Mouse (Mus musculus) cerebellum, adult 9-11 months (tissue): ENCODE results near the gene Vamp4.

ENCODE experiments used
- DNase-seq: peaks from one replicate; pipeline ENCODE4 v3.0.0; 2022

Vamp4 gene

DNA sequence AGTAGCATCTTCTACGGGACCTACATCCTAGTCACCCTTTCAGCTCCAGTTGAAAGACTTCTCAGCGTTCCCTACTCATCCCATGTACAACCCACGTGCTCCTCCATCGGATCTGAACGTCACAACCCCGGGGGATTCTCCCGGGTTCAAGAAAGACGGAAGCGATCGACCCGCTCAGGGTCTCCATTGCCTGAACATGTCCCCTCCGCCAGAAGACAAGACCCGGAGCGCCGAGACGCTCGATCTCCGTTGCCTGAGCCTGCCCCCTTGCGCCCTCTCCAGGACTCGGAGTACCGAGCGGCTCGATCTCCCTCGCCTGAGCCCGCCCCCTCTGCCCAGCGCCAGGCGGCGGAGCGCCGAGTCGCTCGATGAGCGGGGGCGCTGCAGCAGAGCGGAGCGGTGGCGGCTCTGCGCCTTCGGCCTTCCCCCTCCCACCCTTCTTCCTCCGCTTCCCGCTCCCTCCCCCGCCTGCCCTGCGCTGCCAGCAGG lies at the start of gene Vamp4:
Gene Vamp4, plus strand, starts transcription at position 256 of the 489 bp plus-strand sequence.
- DNase-seq: peak; percentile 94

DNA sequence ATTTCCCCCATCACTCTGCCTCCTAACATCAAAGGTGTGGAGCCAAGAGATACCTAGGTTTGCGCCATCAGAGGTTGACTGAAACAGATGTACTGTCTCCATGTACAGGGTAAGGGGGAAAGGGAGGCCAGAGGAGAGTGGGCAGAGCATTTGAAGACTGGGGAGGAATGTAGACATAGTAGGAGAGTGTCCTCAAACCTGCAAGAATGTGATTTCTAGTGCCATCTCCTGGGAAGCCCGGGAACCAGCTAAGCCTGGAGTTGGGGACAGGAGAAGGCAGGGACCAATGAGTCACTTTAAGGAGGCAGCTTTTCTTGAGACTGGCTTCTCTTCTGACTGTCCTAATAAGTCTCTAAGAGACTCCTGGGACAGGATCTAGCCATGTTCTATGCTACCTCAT lies 40.7 kb upstream of the Vamp4 start:
- no peak for DNase-seq

DNA sequence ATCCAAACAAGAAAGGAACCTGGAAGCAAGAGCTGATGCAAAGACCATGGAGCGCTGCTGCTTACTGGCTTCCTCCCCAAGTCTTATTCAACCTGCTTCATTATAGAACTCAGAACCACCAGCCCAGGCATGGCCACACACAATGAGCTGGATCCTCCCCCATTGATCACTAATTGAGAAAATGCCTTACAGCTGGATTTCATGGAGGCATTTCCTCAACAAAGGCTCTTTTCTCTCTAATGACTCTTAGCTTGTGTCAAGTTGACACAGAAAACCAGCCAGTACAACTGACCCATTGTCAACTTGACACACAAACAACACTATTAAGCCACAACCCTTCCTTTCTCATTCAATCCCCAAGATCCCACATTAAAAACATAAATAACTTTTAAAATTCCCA lies 39.6 kb upstream of the Vamp4 start:
- no peak for DNase-seq

DNA sequence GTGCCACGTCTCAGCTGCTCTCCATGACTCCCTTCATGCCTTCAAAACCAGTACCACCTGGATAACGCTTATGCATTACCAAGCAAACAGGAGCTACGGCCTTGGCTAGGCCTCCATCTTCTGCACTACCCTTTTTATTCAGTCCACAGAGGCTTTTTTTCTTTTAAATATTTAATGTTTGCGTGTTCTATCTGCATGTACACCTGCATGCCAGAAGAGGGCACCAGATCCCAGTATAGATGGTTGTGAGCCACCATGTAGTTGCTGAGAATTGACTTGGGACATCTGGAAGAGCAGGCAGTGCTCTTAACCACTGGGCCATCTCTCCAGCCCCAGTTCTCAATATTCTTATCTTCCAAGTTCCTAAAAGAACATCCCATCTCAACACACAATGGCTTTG lies 38.7 kb upstream of the Vamp4 start:
- DNase-seq: no peak

DNA sequence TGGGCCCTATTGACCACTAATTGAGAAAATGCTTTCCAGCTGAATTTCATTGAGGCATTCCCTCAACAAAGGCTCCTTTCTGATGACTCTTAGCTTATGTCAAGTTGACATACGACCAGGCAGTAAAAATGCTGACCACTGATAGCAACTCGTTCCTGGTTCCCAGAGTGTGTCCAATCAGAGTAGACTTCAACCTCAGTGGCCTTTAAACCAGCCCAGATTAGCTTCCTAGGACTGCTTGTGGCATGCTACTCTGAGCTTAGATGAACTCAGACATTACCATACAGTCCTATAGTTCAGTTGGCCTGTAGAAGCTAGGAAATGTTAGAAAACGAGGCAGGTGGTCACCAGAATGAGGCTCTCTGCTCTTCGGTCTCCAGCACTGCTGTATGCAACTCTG lies 38.0 kb upstream of the Vamp4 start:
- DNase-seq: no peak

DNA sequence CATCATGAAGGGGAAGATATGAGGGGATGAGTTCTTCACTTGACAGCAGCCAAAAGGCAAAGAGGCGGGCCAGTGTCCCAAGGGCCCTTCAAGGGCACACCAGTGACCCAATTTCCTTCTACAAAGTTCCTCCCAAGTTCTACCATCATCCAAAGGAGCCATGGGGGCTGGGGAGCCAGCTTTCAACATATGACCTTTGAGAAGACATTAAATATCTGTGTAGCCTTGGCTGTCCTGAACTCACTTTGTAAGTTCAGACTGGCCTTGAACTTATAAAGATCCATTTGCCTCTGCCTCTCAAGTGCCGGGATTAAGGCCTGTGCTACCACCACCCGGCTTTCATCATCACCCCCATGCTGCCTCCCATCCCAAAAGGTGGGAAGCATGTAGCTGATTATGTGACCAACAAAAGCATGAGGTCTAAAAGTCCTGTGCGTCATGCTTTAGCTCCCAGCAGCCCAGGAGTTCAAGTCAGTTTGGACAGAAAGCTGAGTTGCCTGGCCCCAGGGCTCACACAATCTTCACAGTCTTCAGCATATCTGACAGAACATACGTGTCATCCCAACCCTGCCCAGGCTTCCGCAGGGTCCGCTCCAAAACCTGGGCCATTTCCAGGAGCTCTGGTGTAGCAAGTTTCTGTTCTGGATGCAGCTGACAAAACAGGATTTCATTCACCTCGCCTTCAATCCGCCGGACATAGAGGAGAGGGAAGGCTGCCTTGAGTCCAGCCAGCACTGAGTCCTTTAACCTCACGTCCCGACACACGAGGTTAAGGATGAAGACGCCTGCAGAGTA lies 36.4 kb upstream of the Vamp4 start:
- DNase-seq: no peak

DNA sequence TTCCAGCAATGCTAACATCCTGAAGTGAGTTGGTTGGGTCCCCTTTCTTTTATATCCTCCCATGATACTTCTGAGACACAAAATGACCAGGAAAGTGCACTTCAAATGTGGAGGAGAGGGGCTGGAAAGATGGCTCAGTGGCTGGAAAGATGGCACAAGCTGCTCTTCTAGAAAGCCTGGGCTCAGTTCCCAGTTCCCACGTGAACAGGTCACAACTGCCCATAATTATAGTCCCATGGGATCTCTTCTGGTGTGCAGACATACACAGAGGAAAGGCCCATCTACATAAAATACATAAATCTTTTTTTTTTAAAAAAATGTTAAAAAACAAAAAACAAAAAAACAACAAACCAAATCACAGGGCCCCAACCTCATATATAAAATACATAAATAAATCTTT lies 27.1 kb upstream of the Vamp4 start:
- DNase-seq: no peak

DNA sequence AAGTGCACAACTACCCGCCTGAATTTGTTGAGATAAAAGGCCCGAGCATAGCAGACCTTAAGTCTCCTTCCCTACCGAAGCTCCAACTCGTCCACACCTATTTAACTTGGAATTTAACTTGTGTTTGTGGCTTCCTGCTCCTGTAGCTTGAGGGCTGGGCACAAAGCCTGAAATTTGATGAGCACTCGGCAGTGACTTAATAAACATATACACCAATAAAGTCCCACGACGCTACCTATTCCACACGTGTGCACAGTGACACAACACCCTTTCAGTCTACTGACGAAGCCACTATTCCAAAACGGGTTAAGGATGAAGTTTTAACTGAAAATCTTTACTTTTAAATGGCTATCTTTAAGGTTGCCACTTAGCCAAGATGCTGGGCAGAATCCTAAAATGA lies 22.7 kb upstream of the Vamp4 start:
- DNase-seq: no peak

DNA sequence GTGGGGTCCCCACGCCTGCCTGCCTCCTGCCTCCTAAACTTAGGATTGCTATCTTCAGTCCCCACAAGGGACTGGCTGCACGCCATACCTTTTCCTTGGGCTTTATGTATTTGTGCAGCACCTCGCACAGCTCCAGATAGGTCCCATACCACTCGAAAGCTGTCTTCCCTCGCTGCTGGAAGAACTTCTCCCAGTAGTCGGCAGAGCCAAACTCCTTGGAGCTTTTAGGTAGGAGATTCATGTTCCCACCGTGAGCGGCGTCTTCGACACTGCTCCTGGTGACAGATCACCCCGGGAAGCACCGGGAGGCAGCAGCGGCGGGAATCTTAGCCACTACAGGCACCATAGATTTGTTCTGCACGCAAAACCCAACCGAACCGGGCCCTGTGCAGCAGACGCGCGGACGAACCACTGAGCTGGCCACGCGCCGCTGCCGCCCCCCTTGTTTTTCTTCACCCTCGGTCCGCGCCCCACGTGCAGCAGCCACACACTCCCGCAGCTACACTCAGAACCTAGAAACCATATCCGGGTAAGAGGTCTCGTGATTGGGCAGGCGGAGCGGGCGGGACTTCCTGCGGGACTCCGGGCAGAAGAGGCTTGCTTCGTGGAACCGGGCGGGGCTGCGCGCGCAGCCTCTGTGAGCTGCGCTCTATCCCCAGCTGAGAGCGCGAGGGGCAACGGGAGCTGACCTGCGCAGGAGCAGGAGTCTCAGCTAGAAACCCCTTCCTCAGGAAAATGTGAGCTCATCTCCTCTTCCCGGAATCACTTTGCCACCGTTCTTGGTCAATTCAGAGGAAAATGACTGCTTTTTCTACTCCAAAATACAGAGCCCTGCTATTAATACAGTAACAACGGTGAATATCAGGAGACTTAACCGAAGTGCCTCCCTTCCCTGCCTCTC lies 22.0 kb upstream of the Vamp4 start, which contains the start of gene Mettl13:
Gene Mettl13, minus strand, starts transcription at position 536 of the 901 bp plus-strand sequence.
- peak; percentile 91 for DNase-seq

DNA sequence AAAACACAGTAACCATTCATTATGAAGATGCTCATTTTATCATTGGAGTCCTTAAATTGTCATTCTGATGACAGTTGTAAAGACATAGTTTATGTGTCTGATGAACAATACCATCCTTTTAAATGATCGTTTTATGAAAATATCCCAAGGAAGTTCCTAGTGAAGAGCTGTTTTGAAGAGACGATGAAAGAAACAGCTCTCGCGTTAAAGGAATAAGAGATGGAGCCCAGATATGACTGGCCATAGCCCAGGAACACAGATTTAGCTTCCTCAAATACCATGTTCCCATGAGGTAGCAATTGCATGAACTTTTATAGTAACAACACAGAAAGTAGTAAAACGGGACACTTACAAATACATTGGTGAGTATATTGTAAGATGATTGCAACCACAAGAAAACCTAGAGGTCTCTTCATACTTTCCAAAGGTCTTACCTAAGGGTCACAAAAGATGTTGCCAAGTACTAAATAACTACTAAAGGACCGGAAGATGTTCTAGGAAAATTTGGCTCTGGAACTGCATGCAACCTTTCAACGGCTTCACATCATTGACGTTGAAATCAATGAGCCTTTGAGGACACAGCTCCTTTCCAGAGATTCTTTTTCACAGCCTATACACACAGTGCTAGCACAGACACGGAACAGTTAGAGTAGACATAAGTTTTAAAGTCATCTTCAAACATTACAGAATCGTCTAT lies 21.2 kb upstream of the Vamp4 start:
- no peak for DNase-seq

DNA sequence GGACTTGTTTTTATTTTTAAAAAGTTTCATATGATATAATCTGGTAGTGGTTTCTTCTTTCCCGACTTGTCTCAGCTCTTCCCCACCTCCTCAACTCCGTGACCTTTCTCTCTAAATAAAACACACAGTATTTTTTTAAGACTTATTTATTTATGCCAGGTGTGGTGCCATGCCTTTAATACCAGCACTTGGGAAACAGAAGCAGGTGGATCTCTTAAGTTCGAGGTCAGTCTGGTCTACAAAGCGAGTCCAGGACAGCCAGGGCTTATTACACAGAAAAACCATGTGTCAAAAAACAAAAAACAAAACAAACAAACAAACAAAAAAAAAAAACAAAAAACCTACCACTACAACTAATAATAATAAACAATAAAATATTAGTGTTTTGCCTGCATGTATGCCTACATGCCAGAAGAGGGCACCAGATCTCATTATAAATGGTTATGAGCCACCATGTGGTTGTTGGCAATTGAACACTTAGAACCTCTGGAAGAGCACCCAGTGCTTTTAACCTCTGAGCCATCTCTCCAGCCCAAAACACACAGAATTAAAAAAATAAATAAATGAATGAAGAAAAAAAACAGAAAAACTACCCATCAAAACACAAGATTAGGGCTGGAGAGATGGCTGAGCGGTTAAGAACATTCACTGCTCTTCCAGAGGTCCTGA lies 20.6 kb upstream of the Vamp4 start:
- DNase-seq: no peak

DNA sequence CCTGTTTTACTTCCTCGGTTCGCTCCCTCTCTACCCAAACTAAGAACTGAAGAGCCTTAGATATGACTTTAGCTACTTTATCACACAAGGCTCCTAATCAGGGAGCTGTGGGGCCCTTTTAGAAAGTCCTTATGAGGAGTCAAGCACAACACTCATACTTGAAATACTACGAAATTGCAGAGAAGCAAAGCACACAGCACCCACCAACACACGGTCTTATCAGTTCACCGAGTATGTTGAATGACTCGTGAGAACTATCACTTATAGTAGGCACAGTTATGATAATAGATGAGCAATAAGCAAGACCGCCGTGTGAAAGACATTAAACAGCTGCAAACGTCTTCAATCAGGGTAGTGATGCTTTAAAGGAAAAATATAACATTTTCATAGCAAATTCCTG lies 17.4 kb upstream of the Vamp4 start:
- no peak for DNase-seq

DNA sequence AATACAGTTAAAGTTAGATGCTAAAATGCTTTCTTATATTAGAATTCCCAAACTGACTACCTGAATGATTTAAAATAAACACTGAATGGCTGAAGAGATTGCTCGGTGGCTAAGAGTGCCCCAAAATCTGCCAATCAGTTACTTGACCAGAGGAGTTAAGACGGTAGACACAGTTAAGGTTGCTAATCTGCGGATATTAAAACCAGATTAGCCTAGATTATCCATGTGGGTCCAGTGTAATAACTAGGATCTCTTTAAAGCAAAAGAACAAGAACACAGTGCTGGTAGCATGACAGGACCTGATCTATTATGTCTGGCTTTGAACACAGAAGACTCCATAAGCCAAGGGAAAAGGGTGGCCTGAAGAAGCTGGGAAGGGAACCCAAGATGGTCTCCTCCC lies 16.1 kb upstream of the Vamp4 start:
- no peak for DNase-seq

DNA sequence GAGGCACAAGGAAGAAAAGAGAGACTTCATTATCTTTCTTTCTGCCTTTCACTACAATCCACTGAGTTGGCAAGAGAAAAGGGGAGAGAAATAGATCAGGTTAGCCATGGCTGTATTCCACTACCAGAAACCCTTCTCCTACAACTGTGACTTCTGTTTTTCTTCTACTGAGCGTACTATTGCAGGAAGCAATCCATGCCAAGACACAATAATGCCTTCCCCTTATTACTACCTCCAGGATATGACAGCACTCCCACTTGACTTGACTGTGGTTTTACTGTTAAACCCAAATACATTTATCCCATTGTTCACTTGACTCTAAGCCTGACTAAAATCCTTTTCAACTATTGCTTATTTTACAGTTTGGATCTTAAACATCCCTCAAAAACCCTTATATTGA lies 7.1 kb upstream of the Vamp4 start:
- no peak for DNase-seq

DNA sequence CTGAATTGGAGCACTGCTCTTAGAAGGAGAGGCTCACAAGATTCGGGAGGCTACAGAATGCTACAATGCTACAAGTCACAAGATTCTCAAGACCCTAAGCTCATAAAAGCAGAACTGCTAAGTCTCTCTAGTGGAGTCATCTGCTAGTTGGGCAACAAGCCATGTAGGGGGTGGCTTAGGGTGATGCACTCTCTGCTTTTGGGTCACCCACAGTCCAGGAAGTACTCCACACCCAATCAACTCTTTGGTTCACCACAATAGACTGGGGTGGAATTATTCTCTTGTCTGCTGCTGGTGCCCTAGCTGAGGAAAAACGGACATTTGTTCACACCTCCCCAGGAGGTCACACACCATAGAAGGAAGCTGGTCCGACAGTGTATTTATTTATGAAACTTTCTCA lies 5.3 kb upstream of the Vamp4 start:
- no peak for DNase-seq

DNA sequence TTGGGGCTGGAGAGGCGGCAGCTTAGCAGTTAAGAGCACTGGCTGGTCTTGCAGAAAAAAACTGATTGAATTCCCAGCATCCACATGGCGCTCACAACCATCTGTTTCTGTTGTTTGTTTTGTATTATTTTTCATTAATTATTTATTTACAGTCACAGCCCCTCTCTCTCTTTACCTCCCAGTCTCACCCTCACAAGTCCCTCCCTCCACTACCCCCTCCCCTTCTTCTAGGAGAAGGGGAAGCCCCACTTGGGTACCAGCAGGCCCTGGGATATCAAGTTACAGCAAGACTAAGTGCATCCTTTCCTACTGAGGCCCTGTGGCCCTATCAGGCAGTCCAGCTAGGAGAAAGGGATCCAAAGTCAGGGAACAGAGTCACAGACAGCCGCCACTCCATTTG lies 3.0 kb upstream of the Vamp4 start:
- DNase-seq: no peak

DNA sequence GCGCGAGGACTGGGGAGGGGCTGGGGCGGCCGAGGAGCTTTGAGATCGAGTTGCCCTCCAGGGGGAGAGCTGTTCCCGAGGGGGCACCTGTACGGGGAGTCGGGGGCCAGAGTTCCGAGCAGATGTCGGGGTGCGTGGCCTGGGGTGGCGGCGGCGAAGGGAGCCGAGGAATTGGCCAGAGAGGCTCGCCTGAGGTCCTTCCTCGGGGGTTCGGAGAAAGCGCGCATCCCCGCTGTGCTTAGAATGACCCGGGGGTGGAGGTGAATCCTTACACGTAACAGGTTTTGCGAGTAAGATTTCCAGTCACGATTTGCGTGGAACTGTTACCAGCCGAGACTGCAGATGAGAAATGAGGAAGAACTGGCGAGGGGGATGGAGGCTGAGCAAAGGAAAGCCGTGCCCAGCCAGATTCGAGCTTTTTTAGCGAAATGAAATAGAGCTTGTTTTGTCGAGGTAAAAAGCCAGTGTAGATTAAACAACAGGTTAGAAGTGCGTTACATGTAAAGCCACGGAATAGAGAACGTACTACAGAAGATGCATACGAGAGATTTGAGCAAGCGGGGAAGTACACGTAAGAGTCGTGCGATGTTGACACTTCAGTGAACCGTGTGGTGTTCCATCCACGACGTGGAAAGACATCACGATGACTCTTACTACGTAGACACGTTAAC lies 751 bp downstream of the Vamp4 start:
- peak; percentile 40 for DNase-seq

DNA sequence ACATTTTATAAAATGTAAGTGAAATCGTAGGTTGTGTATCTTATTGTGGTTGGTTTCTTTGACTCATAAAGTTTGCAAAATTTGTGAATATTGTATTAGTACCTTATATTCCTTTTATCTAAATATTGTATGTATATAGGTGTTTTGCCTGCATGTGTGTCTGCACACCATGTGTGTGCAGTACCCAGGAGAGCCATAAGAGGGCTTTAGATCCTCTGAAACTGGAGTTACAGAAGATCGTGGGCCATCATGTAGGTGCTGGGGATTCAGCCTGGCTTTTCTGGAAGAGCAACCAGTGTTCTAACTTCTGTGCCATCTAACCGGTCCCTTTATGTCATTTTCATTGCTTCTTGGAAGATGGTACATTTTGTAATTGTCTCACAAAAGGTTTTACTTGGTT lies 4.8 kb downstream of the Vamp4 start:
- DNase-seq: no peak

DNA sequence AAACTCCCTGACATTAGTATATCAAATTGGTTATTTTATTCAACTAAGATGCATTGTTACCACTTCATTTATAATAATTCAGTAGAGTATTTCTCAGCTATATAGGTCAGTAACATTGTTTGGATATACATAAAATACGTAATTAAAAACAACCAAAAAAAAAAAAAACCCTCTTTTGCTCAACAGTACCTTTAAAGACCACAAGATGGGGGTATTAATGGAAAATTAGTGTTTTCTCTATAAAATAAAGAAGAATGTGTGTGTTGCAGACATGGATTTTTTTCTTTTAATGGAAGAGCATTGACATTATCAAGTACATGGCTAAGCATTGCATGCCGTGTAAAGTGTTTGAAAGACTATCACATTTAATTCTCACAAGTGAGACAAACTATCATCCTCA lies 12.6 kb downstream of the Vamp4 start:
- DNase-seq: no peak

DNA sequence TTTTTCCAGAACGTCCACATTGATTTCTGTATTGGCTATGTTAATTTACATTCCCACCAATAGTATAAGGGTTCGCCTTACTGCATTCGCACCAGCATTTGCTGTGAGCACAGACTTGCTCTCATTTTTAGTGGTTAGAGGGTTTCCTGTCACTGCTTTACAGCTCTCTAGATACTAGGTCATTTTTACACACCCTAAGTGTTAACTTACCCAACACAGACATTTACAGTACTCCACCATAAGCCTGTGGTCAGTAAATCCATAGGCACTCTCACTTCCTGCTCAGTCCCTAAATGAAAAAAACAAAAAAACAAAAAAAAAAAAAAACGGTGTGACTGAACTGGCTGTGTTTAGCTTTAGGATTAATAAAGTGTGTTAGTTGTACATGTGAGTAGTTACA lies 16.0 kb downstream of the Vamp4 start:
- no peak for DNase-seq

DNA sequence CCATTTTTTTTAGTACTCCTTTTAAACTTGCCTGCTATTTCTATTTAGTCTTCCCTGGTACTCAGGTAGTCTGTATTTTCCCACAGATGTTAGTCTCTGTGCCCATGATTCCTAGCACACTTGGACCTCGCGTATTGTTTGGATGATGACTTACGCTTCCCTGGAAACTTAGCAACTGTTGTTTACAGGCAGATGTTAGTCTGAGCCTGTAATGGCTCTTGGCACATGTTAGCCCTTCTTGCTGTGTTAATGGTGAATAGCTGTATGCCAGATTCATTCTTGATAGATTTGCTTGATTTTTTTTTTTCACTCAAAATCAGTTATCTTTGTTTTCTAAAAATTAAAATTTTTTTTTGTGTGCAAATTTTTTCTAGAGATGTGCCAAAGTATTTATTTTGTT lies 18.3 kb downstream of the Vamp4 start:
- DNase-seq: no peak

DNA sequence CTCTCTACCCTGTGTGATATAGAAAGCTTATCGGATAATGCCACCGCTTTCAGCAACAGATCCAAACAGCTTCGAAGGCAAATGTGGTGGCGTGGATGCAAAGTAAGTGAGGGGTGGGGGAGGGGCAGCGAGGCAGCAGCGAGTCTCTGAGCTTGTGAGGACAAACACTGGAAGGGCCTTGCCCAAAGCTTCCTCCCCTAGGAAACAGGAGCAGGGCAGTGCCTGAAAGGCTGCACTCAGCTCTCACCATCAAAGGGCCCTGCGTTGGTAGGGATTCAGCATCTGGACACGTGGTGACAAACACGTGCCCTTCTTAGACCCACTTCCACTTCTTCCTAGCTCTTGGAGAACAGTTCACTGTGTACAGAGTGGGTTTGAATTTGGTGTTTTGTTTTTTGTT lies 19.1 kb downstream of the Vamp4 start:
- DNase-seq: no peak
